Mouse (Mus musculus) ES-E14 (cell line): ENCODE measurements around the gene Grem1. TPM values are rescaled to one million over a fixed set of nuclear protein-coding genes. Genes with fewer than 3 reads are reported as not detected.

Experiments
- DNase-seq: peaks from one replicate; pipeline ENCODE4 v3.0.0-alpha.2; 2013; ENCODE audit warnings: low read depth, low spot score
- H3K27ac ChIP-seq: 2 replicates; pipeline ENCODE4 v1.5.1; 2012; ENCODE audit warnings: low read depth, mild to moderate bottlenecking, low read length, moderate library complexity, mixed read lengths; ENCODE audit not compliant: poor library complexity, insufficient read depth, severe bottlenecking
- H3K36me3 ChIP-seq: 2 replicates; pipeline ENCODE4 v1.6.1; 2012; ENCODE audit warnings: mild to moderate bottlenecking, low read length, moderate library complexity, mixed read lengths; ENCODE audit not compliant: control insufficient read depth, poor library complexity, insufficient read depth, severe bottlenecking
- H3K4me1 ChIP-seq, 2 experiments: fragments of 150-350 bp in 1 of 2; sonication (generic) in 1 of 2; 2 replicates each; pipeline ENCODE4 v1.6.1; 2012; ENCODE audit warnings: low read length in 2 of 2, mild to moderate bottlenecking in 1 of 2, mixed read lengths in 1 of 2; ENCODE audit not compliant: control insufficient read depth in 2 of 2, insufficient read depth in 2 of 2, poor library complexity in 1 of 2
- H3K4me3 ChIP-seq, 2 experiments: fragments of 150-350 bp in 1 of 2; sonication (generic) in 1 of 2; 2 replicates each; pipeline ENCODE4 v1.5.1; 2012; ENCODE audit warnings: low read length in 2 of 2, low read depth in 1 of 2, mild to moderate bottlenecking in 1 of 2, mixed read lengths in 1 of 2; ENCODE audit not compliant: insufficient read depth in 1 of 2, poor library complexity in 1 of 2, severe bottlenecking in 1 of 2
- H3K9ac ChIP-seq: 2 replicates; pipeline ENCODE4 v1.6.1; 2012; ENCODE audit warnings: low read depth, mild to moderate bottlenecking, low read length, mixed read lengths; ENCODE audit not compliant: poor library complexity, insufficient read depth, severe bottlenecking
- H3K9me3 ChIP-seq: fragments of 150-350 bp; sonication (generic); 2 replicates; pipeline ENCODE4 v1.6.1; 2012; ENCODE audit warnings: low read depth, mild to moderate bottlenecking, low read length; ENCODE audit not compliant: control insufficient read depth, insufficient read depth
- CHD2 ChIP-seq: IDR thresholded peaks from 2 replicates; pipeline ENCODE4 v1.6.1; 2014; ENCODE audit warnings: mild to moderate bottlenecking, low read depth, low read length, inconsistent platforms
- HCFC1 ChIP-seq: IDR thresholded peaks from 2 replicates; pipeline ENCODE4 v1.6.1; 2012; ENCODE audit warnings: low read length, inconsistent platforms, borderline replicate concordance; ENCODE audit not compliant: insufficient read depth
- MAFK ChIP-seq: IDR thresholded peaks from 2 replicates; pipeline ENCODE4 v1.6.1; 2014; ENCODE audit warnings: mild to moderate bottlenecking, low read depth, low read length, inconsistent platforms; ENCODE audit not compliant: insufficient read depth
- ZC3H11A ChIP-seq: IDR thresholded peaks from 2 replicates; pipeline ENCODE4 v1.6.1; 2012; ENCODE audit warnings: low read depth, mild to moderate bottlenecking, inconsistent platforms, low read length, borderline replicate concordance
- ZNF384 ChIP-seq: IDR thresholded peaks from 2 replicates; pipeline ENCODE4 v1.6.1; 2012; ENCODE audit warnings: low read depth, low read length, inconsistent platforms
- in situ Hi-C, 2 experiments: fragments of 600-800 bp; cut with MboI; formaldehyde crosslinking; loops; one replicate each; pipeline ENCODE4 v1.15.1; 2025; ENCODE audit warnings: low sequenced_read_pairs in 2 of 2, inconsistent platforms in 1 of 2; ENCODE audit not compliant: unreplicated experiment in 2 of 2
- total RNA-seq: library from RNA; depleted of rRNA; stranded (reverse); fragments of 300-350 nt; gene quantifications from 2 replicates; pipeline ENCODE4 v1.2.3, GENCODE M21; 2012

Gene Grem1
- total RNA-seq, 1 experiment = 0.76 TPM

DNA sequence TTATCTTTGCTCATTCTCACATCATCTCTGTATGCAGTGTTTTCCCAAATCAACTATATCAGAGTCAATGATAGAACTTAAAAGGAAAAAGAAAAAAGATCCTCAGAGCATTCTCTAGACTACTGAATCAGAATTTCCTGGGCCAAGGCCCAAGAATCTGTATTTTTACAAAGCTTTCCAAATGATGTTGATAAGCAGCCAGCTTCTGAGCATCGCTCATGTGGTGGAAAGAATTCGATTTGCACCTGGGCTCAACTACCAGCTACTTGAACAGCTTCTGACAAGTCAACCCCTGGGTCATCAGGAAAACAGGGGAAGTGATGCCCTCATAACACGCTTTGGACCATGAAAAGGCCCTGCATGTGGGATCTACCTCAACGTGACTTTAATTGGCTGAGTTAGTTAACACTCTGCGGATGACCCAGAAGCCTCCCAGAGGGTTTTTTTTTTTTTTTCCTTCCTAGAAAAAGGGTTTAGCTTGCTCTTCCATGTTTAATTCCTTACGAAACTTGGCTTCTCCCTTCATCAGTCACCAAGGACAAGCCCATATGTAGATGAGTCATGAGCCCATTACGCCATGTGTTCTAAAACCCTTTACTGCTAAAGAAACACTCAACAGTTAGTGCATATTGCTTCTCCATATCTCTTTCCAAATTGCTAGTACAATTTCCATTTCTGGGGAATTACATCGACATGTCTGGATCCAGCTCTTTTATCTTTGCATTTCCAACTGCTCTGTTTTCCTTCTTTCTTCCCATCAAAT, 10.3 kb upstream of the Grem1 start:
- no peaks in the 10 kb centered on the region for H3K36me3 ChIP-seq
- no peaks in the 10 kb centered on the region for H3K9me3 ChIP-seq
- TF ChIP-seq ZNF384 = no peak
- no peak for TF ChIP-seq ZC3H11A
- TF ChIP-seq CHD2 = no peak
- no peak for TF ChIP-seq HCFC1
- no peak for TF ChIP-seq MAFK
- H3K27ac ChIP-seq = no peak overlapping the region
- no peaks in the 10 kb centered on the region for H3K4me1 ChIP-seq
- no peak for DNase-seq
- in situ Hi-C loops = no loop called here
- no peak overlapping the region for H3K4me3 ChIP-seq
- no peak overlapping the region for H3K9ac ChIP-seq

- H3K9me3 ChIP-seq = no peaks in the 10 kb centered on the region
- no peak overlapping the region for H3K9ac ChIP-seq
- no peak for DNase-seq
- in situ Hi-C loops = no loop called here
- no peaks in the 10 kb centered on the region for H3K4me1 ChIP-seq
- no peak overlapping the region for H3K4me3 ChIP-seq
- H3K27ac ChIP-seq = no peak overlapping the region
- TF ChIP-seq HCFC1 = no peak
- TF ChIP-seq MAFK = no peak
- no peak for TF ChIP-seq CHD2
- no peak for TF ChIP-seq ZNF384
- no peak for TF ChIP-seq ZC3H11A
- no peaks in the 10 kb centered on the region for H3K36me3 ChIP-seq
Measured at GRCm38 (mm10) chr2:113765885-113766284, 7.4 kb upstream of the Grem1 start.

DNA sequence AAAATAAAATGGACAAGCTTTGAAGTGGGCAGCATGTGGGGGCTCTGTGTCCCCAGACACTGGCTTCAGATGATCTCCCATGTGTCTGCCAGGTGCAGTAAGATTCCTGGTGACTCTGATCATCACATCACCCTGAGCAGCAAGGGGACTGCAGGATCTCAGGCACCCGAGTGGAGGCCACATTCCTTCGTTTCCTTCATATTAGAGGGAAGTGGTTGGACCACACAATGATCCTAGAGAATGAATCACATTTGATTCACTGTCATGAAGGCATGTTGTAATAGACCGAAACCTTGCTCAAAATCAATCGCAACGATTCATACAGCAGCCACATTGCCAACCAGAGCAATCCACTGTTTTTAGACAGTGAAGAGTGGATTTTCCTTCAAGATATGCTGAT, 6.5 kb upstream of the Grem1 start:
- no peak overlapping the region for H3K27ac ChIP-seq
- H3K36me3 ChIP-seq = no peaks in the 10 kb centered on the region
- TF ChIP-seq HCFC1 (no peak), ZC3H11A (no peak), ZNF384 (no peak), CHD2 (no peak), MAFK (no peak)
- no peak overlapping the region for H3K4me3 ChIP-seq
- no peaks in the 10 kb centered on the region for H3K4me1 ChIP-seq
- H3K9me3 ChIP-seq = no peaks in the 10 kb centered on the region
- in situ Hi-C loops = no loop called here
- DNase-seq = no peak
- H3K9ac ChIP-seq = no peak overlapping the region

DNA sequence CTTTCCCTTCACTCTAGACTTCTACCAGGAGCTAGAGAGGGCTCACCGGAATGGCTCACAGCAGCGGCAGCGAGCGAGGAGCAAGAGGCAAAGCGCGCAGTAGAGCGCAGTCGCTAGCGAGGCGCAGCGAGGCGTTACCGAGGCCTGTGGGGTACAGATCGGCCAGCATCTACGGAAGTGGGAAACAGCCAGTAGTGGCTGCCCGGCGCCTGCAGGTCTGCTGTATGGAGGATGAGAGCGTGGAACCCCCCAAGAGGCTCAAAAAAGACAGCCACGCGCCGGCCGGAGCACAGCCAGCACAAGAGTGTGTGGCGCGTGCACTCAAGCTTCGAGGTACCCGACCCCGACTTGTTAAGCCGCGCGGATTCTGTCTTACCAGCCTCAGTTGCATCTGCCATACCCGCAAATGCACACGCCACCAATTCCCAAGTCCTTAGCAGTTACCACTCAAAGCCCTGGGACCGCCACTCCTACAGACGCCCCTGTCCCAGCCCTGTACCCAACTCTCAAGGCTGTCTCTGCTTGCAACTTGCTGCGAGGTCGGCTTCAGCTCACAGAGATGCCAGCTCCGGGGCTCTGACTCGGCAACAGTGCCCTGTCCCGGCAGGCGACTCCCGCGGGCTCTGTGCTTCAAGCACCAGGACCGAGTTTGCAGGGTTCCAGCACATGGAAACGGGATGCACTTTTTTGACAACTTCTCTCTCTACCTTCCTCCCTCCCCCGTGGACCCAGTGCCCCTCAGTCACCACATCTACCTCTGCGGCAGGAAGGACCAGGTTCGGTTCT, 728 bp downstream of the Grem1 start:
- Histone ChIP-seq H3K27ac (no peak overlapping the region), H3K9ac (no peak overlapping the region; the same call in 1 of the 2 replicates), H3K36me3 (no peaks in the 10 kb centered on the region), H3K9me3 (no peaks in the 10 kb centered on the region), H3K4me3 (peak overlapping the region; percentile 67 to 69), H3K4me1 (no peaks in the 10 kb centered on the region)
- TF ChIP-seq MAFK (no peak), ZNF384 (no peak), CHD2 (no peak), HCFC1 (no peak), ZC3H11A (no peak)
- in situ Hi-C loops = no loop called here
- peak; percentile 26 for DNase-seq
